Mouse (Mus musculus) CH12.LX (cell line): ENCODE results near the gene Ccdc38.

Source experiments
- CTCF ChIP-seq, 2 experiments: IDR thresholded peaks in 1 of 2; conservative IDR thresholded peaks in 1 of 2; 2 replicates each; pipeline ENCODE4 v1.5.1; 2011 to 2012; ENCODE audit warnings: low read depth in 2 of 2, low read length in 2 of 2, improper control_type of control experiment in 1 of 2, inconsistent platforms in 1 of 2, mild to moderate bottlenecking in 1 of 2, moderate library complexity in 1 of 2
- HCFC1 ChIP-seq: IDR thresholded peaks from 2 replicates; pipeline ENCODE4 v1.6.1; 2012; ENCODE audit warnings: low read depth, mild to moderate bottlenecking, inconsistent platforms, low read length, improper control_type of control experiment
- KAT2A ChIP-seq: IDR thresholded peaks from 2 replicates; pipeline ENCODE4 v1.6.1; 2012; ENCODE audit warnings: low read length, improper control_type of control experiment, inconsistent platforms; ENCODE audit not compliant: insufficient replicate concordance
- MAFK ChIP-seq: IDR thresholded peaks from 2 replicates; pipeline ENCODE4 v1.6.1; 2011; ENCODE audit warnings: low read length, improper control_type of control experiment; ENCODE audit not compliant: insufficient replicate concordance
- POLR2A ChIP-seq: IDR thresholded peaks from 2 replicates; pipeline ENCODE4 v1.6.1; 2011; ENCODE audit warnings: low read depth, mild to moderate bottlenecking, improper control_type of control experiment, low read length

- TF ChIP-seq HCFC1 (no peak), KAT2A (no peak), CTCF (conservative IDR thresholded peaks at IDR 0.05 in 1 of 2, IDR thresholded peaks at IDR 0.05 in 1 of 2; ENCODE audit: low read depth in 2 of 2, low read length in 2 of 2) (no peak), POLR2A (no peak), MAFK (no peak)
These were observed 34.5 kb downstream of the Ccdc38 start for GRCm38 (mm10) chr10:93574966-93575365.
